Mouse (Mus musculus) megakaryocyte, embryonic 14.5 days (primary cell): ENCODE data around the gene Hoxa13.

Experiments used
- FLI1 ChIP-seq: IDR thresholded peaks from 2 replicates; pipeline ENCODE4 v1.6.1; 2012; ENCODE audit warnings: low read length, inconsistent platforms, mixed read lengths
- GATA1 ChIP-seq: IDR thresholded peaks from 3 replicates; pipeline ENCODE4 v1.6.1; 2012; ENCODE audit warnings: mixed read lengths, low read length, inconsistent platforms, borderline replicate concordance

DNA sequence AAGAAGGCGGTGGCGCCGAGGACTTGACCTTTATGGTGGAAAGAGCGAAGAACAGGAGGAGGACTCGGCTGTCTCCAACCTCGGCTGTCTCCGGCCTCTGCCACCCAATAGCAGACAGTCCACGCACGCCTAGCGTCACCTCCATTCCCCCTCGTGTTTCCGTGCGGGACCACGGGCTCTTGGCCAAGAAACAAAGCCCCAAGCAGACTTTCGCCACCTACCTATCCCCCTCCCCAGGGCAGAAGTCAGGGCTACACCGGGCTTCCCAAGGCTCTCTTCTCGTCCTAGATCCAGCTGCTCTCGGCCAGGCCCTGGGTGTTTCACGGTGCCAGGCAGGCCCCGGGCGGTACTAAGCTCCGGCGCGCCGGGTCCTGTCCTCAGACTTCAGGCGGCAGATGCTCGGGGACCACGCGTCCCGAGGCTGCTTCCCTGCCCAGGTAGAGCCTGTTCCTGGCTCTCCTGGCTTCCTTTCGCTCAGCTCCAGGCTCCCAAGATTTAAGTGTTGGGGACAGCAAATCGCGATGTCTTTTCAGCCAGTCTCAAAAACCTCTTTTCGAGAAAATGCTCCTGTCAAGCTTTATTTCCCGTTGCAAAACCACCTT lies 7.8 kb downstream of the Hoxa13 start:
- TF ChIP-seq GATA1 (no peak), FLI1 (no peak)
